Mouse (Mus musculus): Measurements from ENCODE around the gene Fntb.

- no peak for TF ChIP-seq POLR2A (IDR thresholded peaks at IDR 0.05; ENCODE audit: insufficient read length, low read depth)
- TF ChIP-seq MYOG (IDR thresholded peaks at IDR 0.05; ENCODE audit: control insufficient read depth in 1 of 3, insufficient read depth in 1 of 3, insufficient read length in 2 of 3, low read depth in 2 of 3) = no peak
- no peak for TF ChIP-seq REST (IDR thresholded peaks at IDR 0.05; ENCODE audit: insufficient read depth, insufficient read length)
- TF ChIP-seq USF1 (IDR thresholded peaks at IDR 0.05; ENCODE audit: low read depth) = no peak
- no peak for TF ChIP-seq E2F4 (IDR thresholded peaks at IDR 0.05; ENCODE audit: insufficient read depth)
Observed at GRCm38 (mm10) chr12:76765901-76766630, 677 bp downstream of the Fntb start.

Measured in myocyte (in vitro differentiated cells).